ENCODE assay signal across 17 mouse cellular contexts in genomic region chr10:81145778-81146177, GRCm38 (mm10). TPM values are rescaled to one million over a fixed set of nuclear protein-coding genes. Genes with fewer than 3 reads are reported as not detected.
DNase-seq lines count a peak whose midpoint lies in the region; ATAC-seq and TF ChIP-seq lines count a peak whose summit lies in the region.
"Had no signal": no experiment of that assay in that cellular context is flagged by ENCODE, and none has a peak within 500 bp of the region (broad histone marks: within the 10 kb centered on the region; RNA-seq: fewer than 3 reads in every experiment).

No protein-coding gene starts in this region.

- peaks cover 46% of the 10 kb centered on the region for H3K4me1 ChIP-seq in hindbrain, embryonic 10.5 days (replicated peaks)
- peaks cover under 1% of the 10 kb centered on the region for H3K4me1 ChIP-seq in hindbrain, embryonic 11.5 days (replicated peaks; ENCODE audit: control insufficient read depth, insufficient read depth, low read length)
- H3K4me1 ChIP-seq in E14TG2a.4 (replicated peaks; ENCODE audit: low read depth, low read length), result peaks cover 95% of the 10 kb centered on the region
- peaks cover 28% of the 10 kb centered on the region for H3K4me1 ChIP-seq in embryonic facial prominence, embryonic 10.5 days

- H3K27me3 ChIP-seq in hindbrain, embryonic 10.5 days (ENCODE audit: insufficient read depth, poor library complexity, severe bottlenecking), result no peaks in the 10 kb centered on the region
- H3K27me3 ChIP-seq in hindbrain, embryonic 11.5 days (ENCODE audit: control insufficient read depth, insufficient read depth, low read length), result no peaks in the 10 kb centered on the region
- no peaks in the 10 kb centered on the region for H3K27me3 ChIP-seq in E14TG2a.4 (ENCODE audit: insufficient read depth, low read length)
- H3K27me3 ChIP-seq in embryonic facial prominence, embryonic 10.5 days (replicated peaks; ENCODE audit: low read depth, poor library complexity, severe bottlenecking), result no peaks in the 10 kb centered on the region
- H3K27me3 ChIP-seq: CH12.LX; embryonic facial prominence, embryonic 12.5 days had no signal

- H3K79me2 ChIP-seq in macrophage (ENCODE audit: inconsistent target), result peaks cover 100% of the 10 kb centered on the region

- ATAC-seq in hindbrain, embryonic 11.5 days (ENCODE audit: low FRiP score), result no peak

- no peak overlapping the region for H3K4me2 ChIP-seq in hindbrain, embryonic 11.5 days (replicated peaks; ENCODE audit: low read depth, low read length)
- H3K4me2 ChIP-seq: embryonic facial prominence, embryonic 12.5 days; lung, embryonic 14.5 days; midbrain, embryonic 11.5 days had no signal

- DNase-seq in hindbrain, embryonic 10.5 days (ENCODE audit: low spot score), result no peak
- no peak for DNase-seq in hindbrain, embryonic 11.5 days (ENCODE audit: low spot score)
- no peak for DNase-seq in embryonic facial prominence, embryonic 10.5 days (ENCODE audit: low spot score)
- DNase-seq in thymus, postnatal 0 days (ENCODE audit: low spot score), result no peak
- no peak for DNase-seq in right cerebral cortex, adult 2 months (ENCODE audit: low spot score in 2 of 2)
- DNase-seq in adrenal gland, postnatal 10 days, result no peak
- DNase-seq: cerebellum, adult 9-11 months; heart, postnatal 14 days; lung, embryonic 14.5 days had no signal

- H3K27ac ChIP-seq in hindbrain, embryonic 10.5 days, result 0 out of 2 replicates have a peak overlapping the region, but pooled peaks have one; percentile 26
- H3K27ac ChIP-seq in hindbrain, embryonic 11.5 days (ENCODE audit: low read depth, low read length), result no peak overlapping the region
- no peak overlapping the region for H3K27ac ChIP-seq in embryonic facial prominence, embryonic 10.5 days (replicated peaks)
- H3K27ac ChIP-seq in macrophage, result 0 out of 2 replicates have a peak overlapping the region, but pooled peaks have one; percentile 7
- H3K27ac ChIP-seq: embryonic facial prominence, embryonic 12.5 days had no signal

- H3K4me3 ChIP-seq in hindbrain, embryonic 10.5 days, result no peak overlapping the region
- no peak overlapping the region for H3K4me3 ChIP-seq in hindbrain, embryonic 11.5 days (ENCODE audit: low read depth, low read length)
- H3K4me3 ChIP-seq in E14TG2a.4 (replicated peaks; ENCODE audit: low read length), result peak overlapping the region; percentile 92
- 0 out of 2 replicates have a peak overlapping the region, but pooled peaks have one; percentile 12 for H3K4me3 ChIP-seq in embryonic facial prominence, embryonic 10.5 days
- no peak overlapping the region for H3K4me3 ChIP-seq in macrophage (ENCODE audit: inconsistent target)
- H3K4me3 ChIP-seq: embryonic facial prominence, embryonic 12.5 days had no signal

- H3K9ac ChIP-seq in hindbrain, embryonic 11.5 days (ENCODE audit: low read depth, low read length), result no peak overlapping the region
- H3K9ac ChIP-seq: embryonic facial prominence, embryonic 12.5 days; lung, embryonic 14.5 days had no signal

- no peak for TF ChIP-seq CTCF in E14TG2a.4 (conservative IDR thresholded peaks at IDR 0.05; ENCODE audit: low read length)

- 95% methylated on average over 7 of the region's 7 CpGs for WGBS in hindbrain, embryonic 10.5 days
- 89% methylated on average over 7 of the region's 7 CpGs for WGBS in hindbrain, embryonic 11.5 days
- WGBS in embryonic facial prominence, embryonic 10.5 days, result 88% methylated on average over 7 of the region's 7 CpGs
- WGBS in macrophage (ENCODE audit: missing documents), result 61% methylated on average over 4 of the region's 7 CpGs

- H3K9me3 ChIP-seq in hindbrain, embryonic 10.5 days, result no peaks in the 10 kb centered on the region
- no peaks in the 10 kb centered on the region for H3K9me3 ChIP-seq in hindbrain, embryonic 11.5 days (ENCODE audit: control insufficient read depth, low read length)
- H3K9me3 ChIP-seq in E14TG2a.4 (ENCODE audit: low read length), result no peaks in the 10 kb centered on the region
- no peaks in the 10 kb centered on the region for H3K9me3 ChIP-seq in embryonic facial prominence, embryonic 10.5 days
- H3K9me3 ChIP-seq: embryonic facial prominence, embryonic 12.5 days had no signal

- peaks cover 83% of the 10 kb centered on the region for H3K36me3 ChIP-seq in hindbrain, embryonic 10.5 days
- peaks cover 38% of the 10 kb centered on the region for H3K36me3 ChIP-seq in hindbrain, embryonic 11.5 days (ENCODE audit: control insufficient read depth, insufficient read depth, low read length)
- H3K36me3 ChIP-seq in E14TG2a.4 (ENCODE audit: insufficient read depth, low read length) (peaks cover 70% of the 10 kb centered on the region), macrophage (ENCODE audit: inconsistent target) (peaks cover 39% of the 10 kb centered on the region)
- H3K36me3 ChIP-seq in embryonic facial prominence, embryonic 10.5 days (replicated peaks), result peaks cover 98% of the 10 kb centered on the region

RNA-seq across cellular contexts. Expression of gene Zbtb7a, which starts 10.8 kb away (rescaled TPM):
- polyA plus RNA-seq in hindbrain, embryonic 10.5 days (2016; fragmentation: Nextera tagmentation; extraction: Ambion mirVana), result 9.4 and 12.4 TPM in 2 replicates
- 6.6 and 7.9 TPM in 2 replicates for polyA plus RNA-seq in hindbrain, embryonic 11.5 days (2014; fragmentation: Nextera tagmentation; extraction: Ambion mirVana)
- polyA plus RNA-seq in embryonic facial prominence, embryonic 10.5 days (2016; fragmentation: Nextera tagmentation; extraction: Ambion mirVana), result 10.4 and 11.7 TPM in 2 replicates
- total RNA-seq in macrophage (2018; cell fraction: chromatin; rRNA removed), result 100 to 1,000 TPM in 6 of 26 experiments, 10 to 100 TPM in 20; 17.7 to 188 (median 75.1) TPM
- 100 to 1,000 TPM in 4 of 26 experiments, 10 to 100 TPM in 22; 50.3 to 111 (median 83.6) TPM for total RNA-seq in macrophage (2018; cell fraction: cytosol; rRNA removed)
- 100 to 1,000 TPM in 11 of 26 experiments, 10 to 100 TPM in 15; 39.7 to 162 (median 88.6) TPM for total RNA-seq in macrophage (2018; cell fraction: nucleus; rRNA removed)
- 48.1 to 55.4 TPM (median 52.8 TPM) in 3 replicates for polyA plus RNA-seq in macrophage (2018)
- polyA plus RNA-seq in thymus, postnatal 0 days (2015; fragmentation: Nextera tagmentation; extraction: Ambion mirVana), result 34.5 and 44.9 TPM in 2 replicates
- total RNA-seq in adrenal gland, postnatal 10 days (2021), result 10 to 100 TPM; 61.1 to 66.6 TPM

RNA-seq across cellular contexts. Expression of gene Pias4, which starts 21.9 kb away (rescaled TPM):
- polyA plus RNA-seq in hindbrain, embryonic 10.5 days (2016; fragmentation: Nextera tagmentation; extraction: Ambion mirVana), result 64.1 and 72.2 TPM in 2 replicates
- 52.7 and 54.1 TPM in 2 replicates for polyA plus RNA-seq in hindbrain, embryonic 11.5 days (2014; fragmentation: Nextera tagmentation; extraction: Ambion mirVana)
- polyA plus RNA-seq in embryonic facial prominence, embryonic 10.5 days (2016; fragmentation: Nextera tagmentation; extraction: Ambion mirVana), result 62.2 and 66.3 TPM in 2 replicates
- 100 to 1,000 TPM in 1 of 26 experiments, 10 to 100 TPM in 25; 30.3 to 113 (median 63.8) TPM for total RNA-seq in macrophage (2018; cell fraction: chromatin; rRNA removed)
- 10 to 100 TPM; 18.8 to 27.9 (median 23.9) TPM for total RNA-seq in macrophage (2018; cell fraction: cytosol; rRNA removed)
- total RNA-seq in macrophage (2018; cell fraction: nucleus; rRNA removed), result 10 to 100 TPM; 29.0 to 59.1 (median 42.5) TPM
- polyA plus RNA-seq in macrophage (2018), result 19.6 to 22.5 TPM (median 21.5 TPM) in 3 replicates
- polyA plus RNA-seq in thymus, postnatal 0 days (2015; fragmentation: Nextera tagmentation; extraction: Ambion mirVana), result 37.3 and 39.0 TPM in 2 replicates
- total RNA-seq in adrenal gland, postnatal 10 days (2021), result 10 to 100 TPM; 25.8 to 26.5 TPM

RNA-seq across cellular contexts. Expression of gene Eef2, which starts 30.7 kb away (rescaled TPM):
- polyA plus RNA-seq in hindbrain, embryonic 10.5 days (2016; fragmentation: Nextera tagmentation; extraction: Ambion mirVana), result 495 and 570 TPM in 2 replicates
- polyA plus RNA-seq in hindbrain, embryonic 11.5 days (2014; fragmentation: Nextera tagmentation; extraction: Ambion mirVana), result 380 and 413 TPM in 2 replicates
- polyA plus RNA-seq in embryonic facial prominence, embryonic 10.5 days (2016; fragmentation: Nextera tagmentation; extraction: Ambion mirVana), result 564 and 572 TPM in 2 replicates
- 100 to 1,000 TPM; 161 to 373 (median 228) TPM for total RNA-seq in macrophage (2018; cell fraction: chromatin; rRNA removed)
- 1,000 to 10,000 TPM in 11 of 26 experiments, 100 to 1,000 TPM in 15; 644 to 1,256 (median 896) TPM for total RNA-seq in macrophage (2018; cell fraction: cytosol; rRNA removed)
- total RNA-seq in macrophage (2018; cell fraction: nucleus; rRNA removed), result 100 to 1,000 TPM; 248 to 505 (median 331) TPM
- 749 to 1,081 TPM (median 1,012 TPM) in 3 replicates for polyA plus RNA-seq in macrophage (2018)
- 612 and 638 TPM in 2 replicates for polyA plus RNA-seq in thymus, postnatal 0 days (2015; fragmentation: Nextera tagmentation; extraction: Ambion mirVana)
- 1,000 to 10,000 TPM; 1,466 to 1,521 TPM for total RNA-seq in adrenal gland, postnatal 10 days (2021)

RNA-seq across cellular contexts. Expression of gene Dapk3, which starts 37.0 kb away (rescaled TPM):
- 58.3 and 75.6 TPM in 2 replicates for polyA plus RNA-seq in hindbrain, embryonic 10.5 days (2016; fragmentation: Nextera tagmentation; extraction: Ambion mirVana)
- polyA plus RNA-seq in hindbrain, embryonic 11.5 days (2014; fragmentation: Nextera tagmentation; extraction: Ambion mirVana), result 49.9 and 53.3 TPM in 2 replicates
- polyA plus RNA-seq in embryonic facial prominence, embryonic 10.5 days (2016; fragmentation: Nextera tagmentation; extraction: Ambion mirVana), result 51.5 and 53.2 TPM in 2 replicates
- 10 to 100 TPM; 33.3 to 98.4 (median 63.9) TPM for total RNA-seq in macrophage (2018; cell fraction: chromatin; rRNA removed)
- total RNA-seq in macrophage (2018; cell fraction: cytosol; rRNA removed), result 10 to 100 TPM; 23.9 to 52.8 (median 37.5) TPM
- 10 to 100 TPM; 25.6 to 59.4 (median 45.8) TPM for total RNA-seq in macrophage (2018; cell fraction: nucleus; rRNA removed)
- 41.2 to 57.0 TPM (median 43.5 TPM) in 3 replicates for polyA plus RNA-seq in macrophage (2018)
- 47.8 and 54.1 TPM in 2 replicates for polyA plus RNA-seq in thymus, postnatal 0 days (2015; fragmentation: Nextera tagmentation; extraction: Ambion mirVana)
- 10 to 100 TPM; 55.3 to 55.6 TPM for total RNA-seq in adrenal gland, postnatal 10 days (2021)

RNA-seq across cellular contexts. Expression of gene 4930442H23Rik, which starts 37.9 kb away (rescaled TPM):
- polyA plus RNA-seq in hindbrain, embryonic 10.5 days (2016; fragmentation: Nextera tagmentation; extraction: Ambion mirVana), result not detected in 2 replicates
- not detected in 2 replicates for polyA plus RNA-seq in hindbrain, embryonic 11.5 days (2014; fragmentation: Nextera tagmentation; extraction: Ambion mirVana)
- not detected in 2 replicates for polyA plus RNA-seq in embryonic facial prominence, embryonic 10.5 days (2016; fragmentation: Nextera tagmentation; extraction: Ambion mirVana)
- total RNA-seq in macrophage (2018; cell fraction: chromatin; rRNA removed), result not detected
- not detected for total RNA-seq in macrophage (2018; cell fraction: cytosol; rRNA removed)
- total RNA-seq in macrophage (2018; cell fraction: nucleus; rRNA removed), result not detected
- not detected in 3 replicates for polyA plus RNA-seq in macrophage (2018)
- polyA plus RNA-seq in thymus, postnatal 0 days (2015; fragmentation: Nextera tagmentation; extraction: Ambion mirVana), result not detected in 2 replicates
- not detected for total RNA-seq in adrenal gland, postnatal 10 days (2021)
- total RNA-seq: CH12.LX; heart, postnatal 14 days; left cerebral cortex, postnatal 10 days had no signal
- polyA plus RNA-seq: embryonic facial prominence, embryonic 12.5 days; gonadal fat pad, adult 2 months; large intestine, adult 2 months; lung, embryonic 14.5 days; midbrain, embryonic 11.5 days had no signal

Comparison
In these comparisons a context has a peak if more than half of its experiments do, and no peak if none do; other contexts are left out.
1. H3K27ac ChIP-seq: peak in hindbrain, embryonic 10.5 days (single experiment) and macrophage (single experiment); none in hindbrain, embryonic 11.5 days (single experiment) and embryonic facial prominence, embryonic 10.5 days (single experiment).
2. H3K4me3 ChIP-seq: peak in E14TG2a.4 (single experiment) and embryonic facial prominence, embryonic 10.5 days (single experiment); none in hindbrain, embryonic 10.5 days (single experiment), hindbrain, embryonic 11.5 days (single experiment) and macrophage (single experiment).